Mouse (Mus musculus) limb, embryonic 10.5 days (tissue): Measurements from ENCODE around the gene Klf6. TPM values are rescaled to one million over a fixed set of nuclear protein-coding genes. Genes with fewer than 3 reads are reported as not detected.

ENCODE experiments used
- DNase-seq: peaks from one replicate; pipeline ENCODE4 v3.0.0-alpha.2; 2017; ENCODE audit warnings: low spot score
- H3K27ac ChIP-seq: fragments of 300-500 bp; sonication (generic); 2 replicates; pipeline ENCODE4 v1.5.1; 2016; ENCODE audit warnings: mild to moderate bottlenecking
- H3K27me3 ChIP-seq: fragments of 300-500 bp; sonication (generic); 2 replicates; pipeline ENCODE4 v1.6.1; 2016; ENCODE audit warnings: low read depth, mild to moderate bottlenecking; ENCODE audit not compliant: poor library complexity, severe bottlenecking
- H3K36me3 ChIP-seq: fragments of 300-500 bp; sonication (generic); 2 replicates; pipeline ENCODE4 v1.6.1; 2016; ENCODE audit warnings: mild to moderate bottlenecking, moderate library complexity
- H3K4me1 ChIP-seq: fragments of 300-500 bp; sonication (generic); 2 replicates; pipeline ENCODE4 v1.6.1; 2016
- H3K4me3 ChIP-seq: fragments of 300-500 bp; sonication (generic); 2 replicates; pipeline ENCODE4 v1.5.1; 2016; ENCODE audit warnings: mild to moderate bottlenecking, moderate library complexity
- H3K9me3 ChIP-seq: fragments of 300-500 bp; sonication (generic); replicated peaks from 2 replicates; pipeline ENCODE4 v1.6.1; 2016; ENCODE audit warnings: mild to moderate bottlenecking
- WGBS: fragments of 180-500 bp; shearing (Covaris S2); methylation state at CpG from one replicate; pipeline ENCODE4 v1.1.7; 2016; 5-methylcytosine and 5-hydroxymethylcytosine counted together
- polyA plus RNA-seq: library from polyadenylated mRNA; unstranded; fragments of >200 nt; fragmentation: Nextera tagmentation; extraction: Ambion mirVana; gene quantifications from 2 replicates; pipeline ENCODE4 v1.2.1, GENCODE M21; 2016

Klf6 gene
- polyA plus RNA-seq, 1 experiment from 2014 or later, result 19.4 TPM

DNA sequence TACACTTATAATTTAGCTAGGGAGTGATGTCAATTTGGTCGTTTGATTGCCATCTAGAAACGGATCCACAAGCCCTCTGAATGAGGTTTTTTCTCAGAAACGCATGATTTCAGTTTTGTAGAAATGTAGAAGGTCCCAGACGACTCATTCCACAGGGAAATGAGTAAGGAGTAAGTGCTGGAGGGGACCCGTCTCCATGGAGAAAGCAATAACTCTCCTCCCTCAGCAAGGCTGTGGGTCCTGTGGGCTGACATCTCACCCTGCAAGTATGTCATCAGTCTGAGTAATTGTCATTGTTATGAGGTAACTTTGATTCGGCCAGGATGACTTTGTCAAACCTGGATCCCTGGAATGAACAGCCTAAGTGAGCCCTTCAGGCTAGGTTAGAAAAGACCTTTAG is 4.8 kb downstream of the Klf6 start:
- peaks cover 40% of the 10 kb centered on the region for H3K36me3 ChIP-seq
- WGBS, result 82% methylated on average over 6 of the region's 6 CpGs
- H3K27ac ChIP-seq, result no peak overlapping the region
- no peak for DNase-seq
- no peaks in the 10 kb centered on the region for H3K9me3 ChIP-seq
- H3K27me3 ChIP-seq, result no peaks in the 10 kb centered on the region
- peaks cover 23% of the 10 kb centered on the region for H3K4me1 ChIP-seq
- no peak overlapping the region for H3K4me3 ChIP-seq

DNA sequence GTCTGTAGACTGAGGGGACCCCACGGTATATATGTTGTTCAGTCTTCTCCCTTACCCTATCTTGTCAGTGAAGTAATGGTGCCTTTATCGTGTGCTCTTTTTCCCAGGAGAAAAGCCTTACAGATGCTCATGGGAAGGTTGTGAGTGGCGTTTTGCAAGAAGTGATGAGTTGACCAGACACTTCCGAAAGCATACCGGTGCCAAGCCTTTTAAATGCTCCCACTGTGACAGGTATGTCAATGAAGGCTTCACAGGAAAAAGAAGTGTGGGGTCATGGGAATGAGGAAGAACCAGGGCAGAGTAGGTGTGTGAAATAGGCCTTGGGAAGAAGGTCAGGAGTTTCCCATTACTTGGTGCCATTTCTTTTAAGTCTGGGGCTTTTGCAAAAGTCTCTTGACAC is 5.2 kb downstream of the Klf6 start:
- WGBS, result 96% methylated on average over 5 of the region's 5 CpGs
- no peaks in the 10 kb centered on the region for H3K27me3 ChIP-seq

DNA sequence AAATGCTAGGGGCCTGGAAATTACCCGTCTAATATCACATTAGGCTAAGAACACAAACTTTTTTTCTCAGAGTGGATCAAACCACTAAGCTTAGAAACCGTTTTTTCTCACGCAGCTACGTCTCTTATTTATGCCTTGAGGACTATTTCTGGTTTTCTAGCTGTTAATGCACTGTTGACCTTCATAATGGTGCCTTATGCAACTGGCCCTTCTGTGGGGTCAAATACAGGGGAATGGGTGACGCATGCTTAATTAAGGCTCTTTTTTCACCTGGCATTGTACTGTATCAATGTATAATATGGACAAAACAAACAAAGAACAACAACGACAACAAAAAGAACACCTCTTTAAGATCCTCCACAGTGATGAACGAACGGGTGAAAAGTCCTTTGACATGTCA is 7.1 kb downstream of the Klf6 start:
- H3K4me1 ChIP-seq, result peaks cover 16% of the 10 kb centered on the region
- H3K4me3 ChIP-seq, result no peak overlapping the region
- H3K9me3 ChIP-seq, result no peaks in the 10 kb centered on the region
- peaks cover 40% of the 10 kb centered on the region for H3K36me3 ChIP-seq
- 92% methylated on average over 8 of the region's 8 CpGs for WGBS
- no peaks in the 10 kb centered on the region for H3K27me3 ChIP-seq
- DNase-seq, result no peak
- no peak overlapping the region for H3K27ac ChIP-seq

More for the DNA sequence above, 5.2 kb downstream of the Klf6 start:
- no peaks in the 10 kb centered on the region for H3K9me3 ChIP-seq
- no peak overlapping the region for H3K27ac ChIP-seq
- DNase-seq, result no peak
- H3K4me1 ChIP-seq, result peaks cover 23% of the 10 kb centered on the region
- H3K4me3 ChIP-seq, result no peak overlapping the region
- H3K36me3 ChIP-seq, result peaks cover 40% of the 10 kb centered on the region

DNA sequence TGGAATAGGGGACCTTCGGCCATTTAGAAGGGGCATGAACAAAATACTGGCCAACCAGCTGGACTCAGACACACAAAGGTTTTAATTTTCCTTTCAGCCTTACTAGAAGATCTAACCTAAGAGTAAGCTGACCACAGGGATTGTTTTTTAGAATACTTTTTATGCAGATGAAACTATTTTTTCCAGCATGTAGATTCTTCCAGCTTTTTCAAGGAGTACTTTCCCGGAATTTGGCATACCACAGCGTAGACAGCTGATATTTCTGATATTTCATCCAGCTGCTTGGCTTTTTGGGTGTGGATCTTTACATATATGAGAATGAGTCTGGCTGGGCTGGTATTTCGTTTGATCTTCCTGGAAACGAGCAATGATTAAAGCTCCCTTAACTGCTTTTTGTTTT is 8.2 kb downstream of the Klf6 start:
- Histone ChIP-seq H3K4me1 (peaks cover 9% of the 10 kb centered on the region), H3K27me3 (no peaks in the 10 kb centered on the region), H3K9me3 (no peaks in the 10 kb centered on the region), H3K4me3 (no peak overlapping the region), H3K36me3 (peaks cover 40% of the 10 kb centered on the region), H3K27ac (no peak overlapping the region)
- WGBS, result 71% methylated on average over 5 of the region's 5 CpGs
- DNase-seq, result no peak

DNA sequence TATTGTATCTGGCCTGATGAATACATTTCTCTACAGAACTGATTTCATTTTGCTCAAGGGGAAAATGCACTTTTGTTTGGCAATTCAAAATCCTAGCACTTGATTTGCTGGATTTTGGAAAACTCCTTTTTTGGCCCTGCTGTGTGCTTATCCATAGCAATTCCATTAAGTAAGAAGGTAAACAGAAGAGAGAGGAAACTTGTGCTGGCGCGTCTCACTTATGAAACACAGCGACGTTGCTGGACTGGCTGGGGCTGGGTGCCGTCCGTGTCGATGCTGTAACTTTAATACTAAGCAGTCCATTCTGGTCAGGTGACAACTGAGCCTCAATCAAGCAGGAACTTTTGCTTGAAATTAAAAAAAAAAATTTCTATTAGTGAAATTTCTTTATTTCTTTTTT is 8.6 kb downstream of the Klf6 start:
- WGBS, result 28% methylated on average over 7 of the region's 7 CpGs
- Histone ChIP-seq H3K27me3 (no peaks in the 10 kb centered on the region), H3K36me3 (peaks cover 37% of the 10 kb centered on the region), H3K4me1 (peaks cover 9% of the 10 kb centered on the region), H3K27ac (no peak overlapping the region), H3K4me3 (no peak overlapping the region), H3K9me3 (no peaks in the 10 kb centered on the region)
- DNase-seq, result no peak

DNA sequence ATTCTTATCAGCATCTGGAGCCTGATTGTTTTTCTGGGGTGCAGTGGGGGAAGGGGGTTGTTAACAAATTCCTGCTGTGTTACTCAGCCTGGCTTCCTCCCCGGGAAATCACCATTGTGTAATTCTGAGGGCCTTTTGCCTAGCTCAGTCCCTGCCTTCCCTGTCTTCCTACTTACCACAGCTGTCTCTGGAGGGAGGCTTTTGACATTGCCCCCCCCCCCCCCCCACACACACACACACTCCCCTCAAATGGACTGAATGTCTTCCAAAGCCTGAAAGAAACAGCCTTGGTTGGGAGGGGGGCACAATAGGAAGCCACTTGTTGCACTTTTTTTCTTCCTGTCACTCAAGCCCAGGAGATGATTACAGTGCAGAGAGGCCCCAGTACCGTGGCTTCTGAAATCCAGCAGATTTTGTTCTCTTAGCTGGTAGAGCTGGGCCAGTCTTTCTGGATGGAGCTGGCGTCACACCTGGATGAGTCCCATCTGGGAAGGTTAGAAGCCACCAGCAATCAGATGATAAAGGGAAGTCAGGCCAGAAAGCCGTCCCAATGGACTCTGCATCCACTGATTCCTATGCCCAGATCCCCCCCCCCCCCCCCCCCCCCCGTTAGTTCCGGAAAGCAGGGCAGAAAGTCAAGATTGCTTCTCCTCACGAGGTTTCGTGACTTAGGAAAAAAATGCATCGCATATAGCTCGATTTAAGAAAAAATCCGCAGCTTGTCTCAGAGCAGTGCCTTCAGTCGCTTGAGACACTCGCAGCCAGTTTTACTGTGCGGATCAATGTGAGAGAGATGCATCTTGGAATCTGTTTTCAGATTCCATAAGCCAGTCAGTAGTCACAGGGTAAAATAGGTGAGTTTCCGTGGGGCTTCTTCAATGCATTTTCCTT is 9.3 kb downstream of the Klf6 start:
- WGBS, result 22% methylated on average over 15 of the region's 15 CpGs
- DNase-seq, result peak; percentile 37

DNA sequence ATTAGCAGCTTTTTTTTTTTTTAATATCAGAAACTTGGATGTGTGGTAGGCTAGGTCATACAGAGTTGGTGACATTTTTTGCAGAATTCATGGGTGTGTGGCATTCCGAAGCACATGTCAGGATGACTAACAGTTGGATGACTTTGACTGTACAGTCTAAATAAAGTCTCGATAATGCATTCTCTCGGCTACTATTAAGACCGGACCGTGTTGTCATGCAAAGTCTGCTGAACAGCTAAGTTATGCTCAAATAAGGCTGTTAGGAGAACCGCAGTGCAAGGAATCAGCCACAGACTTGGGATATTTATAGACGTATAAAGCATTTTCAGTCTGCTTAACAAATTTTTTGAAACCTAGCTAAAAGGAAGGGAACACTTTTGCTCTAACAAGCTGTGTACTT is 10.1 kb downstream of the Klf6 start:
- Histone ChIP-seq H3K27me3 (no peaks in the 10 kb centered on the region), H3K27ac (no peak overlapping the region), H3K36me3 (peaks cover 22% of the 10 kb centered on the region), H3K9me3 (no peaks in the 10 kb centered on the region), H3K4me1 (peaks cover 9% of the 10 kb centered on the region), H3K4me3 (no peak overlapping the region)
- 94% methylated on average over 7 of the region's 7 CpGs for WGBS
- no peak for DNase-seq

More for the DNA sequence above, 9.3 kb downstream of the Klf6 start:
- Histone ChIP-seq H3K4me1 (peaks cover 9% of the 10 kb centered on the region), H3K27ac (no peak overlapping the region), H3K9me3 (no peaks in the 10 kb centered on the region), H3K27me3 (no peaks in the 10 kb centered on the region), H3K4me3 (no peak overlapping the region), H3K36me3 (peaks cover 30% of the 10 kb centered on the region)

DNA sequence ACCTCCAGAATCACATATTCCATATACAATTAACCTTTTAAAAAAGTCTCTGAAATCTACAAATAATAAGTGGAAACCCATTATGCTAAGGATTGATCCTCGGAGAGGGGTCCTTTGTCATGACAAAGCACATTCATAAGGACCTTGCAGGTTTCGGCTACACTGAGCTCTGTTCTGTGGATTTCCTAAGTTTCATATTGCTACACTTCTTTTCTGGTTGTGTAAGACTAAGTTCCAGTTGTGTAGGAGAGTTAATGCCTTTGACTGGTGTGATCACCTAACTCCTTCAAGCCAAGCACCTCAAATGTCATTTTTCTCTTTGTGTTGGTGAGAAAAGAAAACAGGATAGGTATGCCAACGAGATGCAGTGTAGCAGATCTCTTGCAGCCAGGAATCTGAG is 12.4 kb downstream of the Klf6 start:
- Histone ChIP-seq H3K4me3 (no peak overlapping the region), H3K9me3 (no peaks in the 10 kb centered on the region), H3K27ac (no peak overlapping the region), H3K36me3 (no peaks in the 10 kb centered on the region), H3K4me1 (peaks cover 9% of the 10 kb centered on the region), H3K27me3 (no peaks in the 10 kb centered on the region)
- no peak for DNase-seq
- 93% methylated on average over 3 of the region's 3 CpGs for WGBS

DNA sequence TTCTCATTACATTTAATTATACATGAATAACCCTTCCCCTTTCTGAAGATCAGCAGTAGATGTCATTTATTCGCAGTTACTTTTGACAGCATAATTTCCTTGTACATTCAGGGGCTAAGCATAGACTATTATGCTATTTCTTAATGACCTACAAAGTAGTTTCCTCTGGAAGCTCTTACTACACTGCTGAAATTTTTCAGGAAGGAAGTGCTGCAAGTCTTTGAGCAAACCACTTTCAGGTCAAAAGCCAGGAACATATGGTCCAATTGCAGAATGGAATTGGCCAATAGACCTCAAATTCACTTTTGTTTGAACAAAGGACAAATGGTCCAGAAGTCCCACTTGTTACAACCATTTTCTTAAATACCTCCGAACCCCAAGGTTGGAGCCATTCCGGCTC is 14.2 kb downstream of the Klf6 start:
- H3K4me1 ChIP-seq, result peaks cover 6% of the 10 kb centered on the region
- no peak for DNase-seq
- WGBS, result 91% methylated on average over 3 of the region's 3 CpGs

DNA sequence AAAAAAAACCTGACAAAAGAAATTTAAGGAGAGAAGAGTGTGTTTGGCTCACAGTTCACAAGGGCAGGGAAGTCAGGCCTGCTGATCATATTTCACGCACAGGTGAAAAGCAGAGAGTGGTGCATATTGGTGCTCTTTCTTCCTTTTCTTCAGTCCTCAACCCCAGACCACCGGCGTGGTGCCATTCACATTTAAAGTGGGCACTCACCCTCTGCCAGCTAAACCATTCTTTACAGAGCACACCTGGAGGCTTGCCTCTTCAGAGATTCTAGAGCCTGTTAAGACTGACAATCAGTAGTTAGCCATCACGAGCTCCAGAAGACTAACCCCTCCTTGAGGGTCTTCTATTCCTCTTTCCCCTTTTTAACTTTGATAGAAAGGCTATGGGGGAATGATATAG is 17.5 kb downstream of the Klf6 start:
- 73% methylated on average over 4 of the region's 4 CpGs for WGBS

More for the DNA sequence above, 14.2 kb downstream of the Klf6 start:
- Histone ChIP-seq H3K27ac (no peak overlapping the region), H3K4me3 (no peak overlapping the region), H3K9me3 (no peaks in the 10 kb centered on the region), H3K36me3 (no peaks in the 10 kb centered on the region), H3K27me3 (no peaks in the 10 kb centered on the region)

DNA sequence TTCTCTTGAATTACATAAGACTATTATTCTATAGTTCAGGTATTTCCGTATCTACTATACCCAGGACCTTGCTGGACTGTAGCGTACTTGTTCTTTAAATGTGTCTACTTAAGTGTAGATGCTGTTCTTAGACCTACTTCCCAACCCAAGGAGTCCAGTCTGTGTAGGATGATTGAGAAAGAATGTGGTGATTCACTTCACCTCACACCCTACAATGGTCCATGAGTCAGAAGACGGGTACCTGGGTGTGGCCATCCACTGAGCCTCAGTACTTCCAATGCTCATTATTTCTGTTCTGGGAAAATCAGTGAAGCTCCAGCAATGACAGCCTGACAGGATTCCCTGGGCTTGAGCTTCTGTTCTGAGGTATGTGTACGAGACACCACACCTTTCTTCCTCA is 25.5 kb downstream of the Klf6 start:
- H3K27me3 ChIP-seq, result no peaks in the 10 kb centered on the region
- no peak overlapping the region for H3K4me3 ChIP-seq
- no peak overlapping the region for H3K27ac ChIP-seq
- no peaks in the 10 kb centered on the region for H3K36me3 ChIP-seq
- 0 out of 2 replicates have a peak, but pooled peaks cover 2% of the 10 kb centered on the region for H3K4me1 ChIP-seq
- H3K9me3 ChIP-seq, result no peaks in the 10 kb centered on the region
- no peak for DNase-seq
- 91% methylated on average over 4 of the region's 4 CpGs for WGBS

More for the DNA sequence above, 17.5 kb downstream of the Klf6 start:
- Histone ChIP-seq H3K4me1 (no peaks in the 10 kb centered on the region), H3K4me3 (no peak overlapping the region), H3K27ac (no peak overlapping the region), H3K36me3 (no peaks in the 10 kb centered on the region), H3K9me3 (no peaks in the 10 kb centered on the region), H3K27me3 (no peaks in the 10 kb centered on the region)
- no peak for DNase-seq

DNA sequence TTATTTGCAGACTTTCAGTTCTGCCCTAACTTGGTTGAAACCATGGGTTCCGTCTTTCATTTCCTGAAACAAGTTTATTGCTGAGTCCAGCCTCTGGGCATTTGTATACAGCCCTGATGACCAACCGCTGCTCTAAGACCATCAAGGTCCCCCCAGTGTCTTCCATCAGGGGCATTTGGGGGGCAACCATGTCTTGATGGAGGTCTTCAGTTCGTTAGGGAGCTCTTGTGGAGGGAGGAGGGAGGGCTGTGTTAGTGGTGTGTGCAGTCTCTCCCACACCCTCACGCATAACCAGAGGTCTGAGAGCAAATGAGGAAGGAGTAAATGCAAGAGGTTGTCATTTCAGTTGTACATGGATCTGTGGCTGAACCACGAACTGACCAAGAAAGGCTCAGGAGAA is 26.9 kb downstream of the Klf6 start:
- Histone ChIP-seq H3K9me3 (no peaks in the 10 kb centered on the region), H3K4me3 (no peak overlapping the region), H3K27me3 (no peaks in the 10 kb centered on the region), H3K36me3 (no peaks in the 10 kb centered on the region), H3K27ac (no peak overlapping the region), H3K4me1 (0 out of 2 replicates have a peak, but pooled peaks cover 2% of the 10 kb centered on the region)
- 71% methylated on average over 5 of the region's 5 CpGs for WGBS
- no peak for DNase-seq

DNA sequence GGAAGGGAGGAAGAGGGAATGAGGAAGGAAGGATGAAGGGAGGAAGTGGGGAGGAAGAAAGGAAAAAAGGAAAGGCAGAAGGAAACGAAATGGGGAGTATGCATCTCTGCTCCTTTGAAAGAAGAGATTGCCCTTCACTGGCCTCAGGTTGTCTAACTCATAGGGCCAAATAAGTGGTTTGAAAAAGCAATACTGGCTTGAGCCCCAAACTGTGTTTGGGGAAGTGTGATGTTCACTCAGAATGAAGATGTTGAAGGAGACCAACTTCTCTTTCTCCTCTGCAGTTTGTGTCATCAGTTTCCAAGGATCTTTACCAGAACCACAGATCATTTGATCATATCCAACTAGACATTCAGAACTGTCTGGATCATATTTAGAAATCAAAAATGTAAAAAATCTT is 27.4 kb downstream of the Klf6 start:
- no peak overlapping the region for H3K27ac ChIP-seq
- no peak overlapping the region for H3K4me3 ChIP-seq
- H3K9me3 ChIP-seq, result no peaks in the 10 kb centered on the region
- DNase-seq, result no peak
- 84% methylated on average over 1 of the region's 1 CpGs for WGBS
- H3K27me3 ChIP-seq, result no peaks in the 10 kb centered on the region
- H3K36me3 ChIP-seq, result no peaks in the 10 kb centered on the region
- H3K4me1 ChIP-seq, result 0 out of 2 replicates have a peak, but pooled peaks cover 2% of the 10 kb centered on the region
